Mouse (Mus musculus): Measurements from ENCODE around the gene Edn2. TPM values are rescaled to one million over a fixed set of nuclear protein-coding genes. Genes with fewer than 3 reads are reported as not detected.

Gene Edn2
- polyA plus RNA-seq, 1 experiment from 2014 or later = 8.0 TPM

DNA sequence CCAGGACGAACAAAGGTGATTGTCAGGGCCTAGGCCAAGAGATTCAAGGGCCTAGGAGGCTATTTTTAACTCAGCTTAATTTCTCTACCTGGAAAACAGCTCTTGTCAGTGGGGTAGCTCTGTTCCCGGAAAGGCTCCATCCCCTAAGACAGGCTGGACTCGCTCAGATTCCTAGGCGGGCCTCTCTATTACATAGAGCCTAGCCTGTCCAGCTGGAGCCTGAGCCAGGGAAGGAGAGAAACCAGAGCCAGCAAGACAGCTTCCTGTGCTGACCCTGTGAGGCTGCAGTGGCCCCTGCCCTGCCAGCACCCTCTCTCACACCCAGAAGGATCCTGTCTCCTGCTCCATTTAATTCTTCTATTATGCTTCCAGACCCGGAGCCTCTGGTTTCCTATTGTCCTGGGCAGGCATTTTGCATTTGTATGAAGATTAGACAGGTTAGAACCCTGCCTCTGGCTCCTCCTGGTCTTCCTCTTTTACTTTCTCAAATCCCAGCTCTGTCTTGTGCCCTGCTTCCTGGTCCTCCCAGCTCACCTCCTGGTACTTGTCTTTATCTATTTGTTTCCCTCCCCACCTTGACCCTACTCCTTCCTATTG, 2.2 kb upstream of the Edn2 start:
- H3K27me3 ChIP-seq = no peaks in the 10 kb centered on the region; the same call in 1 of the 2 replicates
- no peak overlapping the region for H3K4me3 ChIP-seq
- ATAC-seq (ENCODE audit: insufficient number of reproducible peaks, insufficient read depth, low FRiP score, low TSS enrichment, low read depth) = no peak
- no peak overlapping the region for H3K27ac ChIP-seq
- peaks cover 34% of the 10 kb centered on the region for H3K4me1 ChIP-seq
- no peaks in the 10 kb centered on the region for H3K9me3 ChIP-seq
- H3K36me3 ChIP-seq = no peaks in the 10 kb centered on the region
- no peak overlapping the region for H3K4me2 ChIP-seq
- H3K9ac ChIP-seq = no peak overlapping the region
- WGBS = 36% methylated on average over 5 of the region's 5 CpGs

- Histone ChIP-seq H3K27ac (0 out of 2 replicates have a peak overlapping the region, but pooled peaks have one; percentile 4), H3K4me2 (peak overlapping the region; percentile 48)
These were observed 1.6 kb downstream of the Edn2 start for GRCm38 (mm10) chr4:120162586-120162985.

DNA sequence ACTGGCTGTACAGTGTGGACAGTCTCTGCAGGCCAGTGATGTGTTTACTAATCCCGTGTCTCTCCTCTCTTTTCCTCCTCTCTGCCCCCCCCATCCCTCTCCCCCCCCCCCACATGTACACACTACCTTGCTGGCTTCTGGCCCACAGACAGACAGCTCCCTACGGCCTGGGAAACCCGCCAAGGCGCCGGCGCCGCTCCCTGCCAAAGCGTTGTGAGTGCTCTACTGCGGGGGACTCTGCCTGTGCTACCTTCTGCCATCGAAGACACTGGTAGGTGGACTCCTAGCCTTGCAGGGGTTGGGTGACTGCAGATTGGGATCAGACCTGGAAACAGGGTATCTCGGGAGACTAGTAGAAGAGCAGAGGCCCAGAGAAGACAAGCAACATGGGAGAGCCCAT, 2.2 kb downstream of the Edn2 start:
- WGBS = 56% methylated on average over 11 of the region's 11 CpGs
- Histone ChIP-seq H3K27ac (0 out of 2 replicates have a peak overlapping the region, but pooled peaks have one; percentile 8), H3K4me1 (peaks cover 41% of the 10 kb centered on the region), H3K9me3 (no peaks in the 10 kb centered on the region), H3K9ac (no peak overlapping the region; the same call in 1 of the 2 replicates), H3K4me3 (no peak overlapping the region), H3K36me3 (no peaks in the 10 kb centered on the region), H3K27me3 (no peaks in the 10 kb centered on the region; the same call in 1 of the 2 replicates), H3K4me2 (peak overlapping the region; percentile 48)
- ATAC-seq (ENCODE audit: insufficient number of reproducible peaks, insufficient read depth, low FRiP score, low TSS enrichment, low read depth) = no peak

More at GRCm38 (mm10) chr4:120162586-120162985, 1.6 kb downstream of the Edn2 start:
- no peak for ATAC-seq (ENCODE audit: insufficient number of reproducible peaks, insufficient read depth, low FRiP score, low TSS enrichment, low read depth)
- Histone ChIP-seq H3K4me3 (no peak overlapping the region), H3K27me3 (no peaks in the 10 kb centered on the region; the same call in 1 of the 2 replicates), H3K36me3 (no peaks in the 10 kb centered on the region), H3K9me3 (no peaks in the 10 kb centered on the region), H3K4me1 (peaks cover 41% of the 10 kb centered on the region), H3K9ac (no peak overlapping the region)
- WGBS = 62% methylated on average over 8 of the region's 8 CpGs

- WGBS = 87% methylated on average over 5 of the region's 5 CpGs
- no peak for ATAC-seq (ENCODE audit: insufficient number of reproducible peaks, insufficient read depth, low FRiP score, low TSS enrichment, low read depth)
These were observed 3.3 kb downstream of the Edn2 start for GRCm38 (mm10) chr4:120164316-120164715.

GRCm38 (mm10) chr4:120167778-120168177, 6.8 kb downstream of the Edn2 start:
- H3K27ac ChIP-seq = no peak overlapping the region
- H3K9me3 ChIP-seq = no peaks in the 10 kb centered on the region
- no peak overlapping the region for H3K4me2 ChIP-seq
- no peak overlapping the region for H3K9ac ChIP-seq
- peaks cover 30% of the 10 kb centered on the region for H3K4me1 ChIP-seq
- H3K4me3 ChIP-seq = no peak overlapping the region
- WGBS = 86% methylated on average over 6 of the region's 6 CpGs
- H3K36me3 ChIP-seq = no peaks in the 10 kb centered on the region
- no peak for ATAC-seq (ENCODE audit: insufficient number of reproducible peaks, insufficient read depth, low FRiP score, low TSS enrichment, low read depth)
- H3K27me3 ChIP-seq = no peaks in the 10 kb centered on the region

More at GRCm38 (mm10) chr4:120164316-120164715, 3.3 kb downstream of the Edn2 start:
- Histone ChIP-seq H3K9me3 (no peaks in the 10 kb centered on the region), H3K4me1 (peaks cover 41% of the 10 kb centered on the region), H3K27me3 (no peaks in the 10 kb centered on the region; the same call in 1 of the 2 replicates), H3K9ac (no peak overlapping the region), H3K27ac (no peak overlapping the region), H3K36me3 (no peaks in the 10 kb centered on the region), H3K4me2 (no peak overlapping the region), H3K4me3 (no peak overlapping the region)

GRCm38 (mm10) chr4:120168346-120168745, 7.3 kb downstream of the Edn2 start:
- H3K4me2 ChIP-seq = no peak overlapping the region
- no peaks in the 10 kb centered on the region for H3K27me3 ChIP-seq
- H3K4me1 ChIP-seq = peaks cover 25% of the 10 kb centered on the region
- H3K36me3 ChIP-seq = no peaks in the 10 kb centered on the region
- H3K27ac ChIP-seq = no peak overlapping the region
- no peak for ATAC-seq (ENCODE audit: insufficient number of reproducible peaks, insufficient read depth, low FRiP score, low TSS enrichment, low read depth)
- H3K9me3 ChIP-seq = no peaks in the 10 kb centered on the region
- no peak overlapping the region for H3K4me3 ChIP-seq
- 89% methylated on average over 4 of the region's 4 CpGs for WGBS
- H3K9ac ChIP-seq = no peak overlapping the region

- Histone ChIP-seq H3K27ac (no peak overlapping the region), H3K36me3 (no peaks in the 10 kb centered on the region), H3K4me3 (no peak overlapping the region), H3K9ac (no peak overlapping the region), H3K4me1 (peaks cover 13% of the 10 kb centered on the region), H3K4me2 (no peak overlapping the region), H3K9me3 (no peaks in the 10 kb centered on the region), H3K27me3 (no peaks in the 10 kb centered on the region)
- no peak for ATAC-seq (ENCODE audit: insufficient number of reproducible peaks, insufficient read depth, low FRiP score, low TSS enrichment, low read depth)
- 58% methylated on average over 9 of the region's 9 CpGs for WGBS
These were observed 9.5 kb downstream of the Edn2 start for GRCm38 (mm10) chr4:120170387-120170936.

DNA sequence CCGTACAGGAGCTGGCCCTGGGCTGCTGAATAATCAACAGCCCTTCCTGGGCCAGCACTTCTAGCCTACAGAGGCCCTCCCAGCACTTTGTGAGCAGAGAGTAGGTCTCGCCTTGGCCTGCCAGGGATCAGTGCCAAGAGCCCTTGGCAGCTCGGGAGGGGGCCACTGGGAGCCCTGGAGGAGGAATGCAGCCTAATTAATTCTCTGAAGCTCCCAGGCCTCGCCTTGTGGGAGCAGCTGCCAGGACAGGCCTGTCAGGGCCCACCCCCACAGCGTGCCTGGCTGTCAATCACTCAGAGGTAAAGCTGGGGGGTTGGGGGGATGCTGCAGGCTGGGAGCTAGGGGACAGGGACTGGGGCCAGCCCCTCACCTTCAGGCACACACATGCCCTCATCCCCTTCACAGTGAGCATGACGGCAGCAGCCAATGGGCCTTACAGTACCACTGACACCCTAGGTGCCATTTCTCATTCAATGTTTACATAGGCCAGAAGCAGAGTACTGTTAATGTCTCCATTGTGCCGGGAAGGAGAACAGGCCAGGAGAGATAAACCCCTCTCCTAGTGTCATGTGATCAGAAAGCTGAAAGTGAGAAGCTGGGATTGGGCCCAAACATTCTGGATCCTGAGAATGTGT, 11.2 kb downstream of the Edn2 start:
- Histone ChIP-seq H3K36me3 (no peaks in the 10 kb centered on the region), H3K27ac (0 out of 2 replicates have a peak overlapping the region, but pooled peaks have one; percentile 14), H3K9me3 (no peaks in the 10 kb centered on the region), H3K4me3 (no peak overlapping the region), H3K4me1 (peaks cover 13% of the 10 kb centered on the region), H3K4me2 (no peak overlapping the region), H3K27me3 (no peaks in the 10 kb centered on the region), H3K9ac (no peak overlapping the region)
- WGBS = 16% methylated on average over 7 of the region's 7 CpGs
- ATAC-seq (ENCODE audit: insufficient number of reproducible peaks, insufficient read depth, low FRiP score, low TSS enrichment, low read depth) = no peak; the same call in 1 of the 2 replicates

- no peak overlapping the region for H3K9ac ChIP-seq
- H3K27me3 ChIP-seq = no peaks in the 10 kb centered on the region
- H3K27ac ChIP-seq = no peak overlapping the region
- WGBS = 83% methylated on average over 4 of the region's 4 CpGs
- H3K9me3 ChIP-seq = no peaks in the 10 kb centered on the region
- no peak overlapping the region for H3K4me3 ChIP-seq
- no peak overlapping the region for H3K4me2 ChIP-seq
- H3K4me1 ChIP-seq = no peaks in the 10 kb centered on the region
- H3K36me3 ChIP-seq = no peaks in the 10 kb centered on the region
- ATAC-seq (ENCODE audit: insufficient number of reproducible peaks, insufficient read depth, low FRiP score, low TSS enrichment, low read depth) = no peak
These were observed 18.1 kb downstream of the Edn2 start for GRCm38 (mm10) chr4:120179123-120179522.

DNA sequence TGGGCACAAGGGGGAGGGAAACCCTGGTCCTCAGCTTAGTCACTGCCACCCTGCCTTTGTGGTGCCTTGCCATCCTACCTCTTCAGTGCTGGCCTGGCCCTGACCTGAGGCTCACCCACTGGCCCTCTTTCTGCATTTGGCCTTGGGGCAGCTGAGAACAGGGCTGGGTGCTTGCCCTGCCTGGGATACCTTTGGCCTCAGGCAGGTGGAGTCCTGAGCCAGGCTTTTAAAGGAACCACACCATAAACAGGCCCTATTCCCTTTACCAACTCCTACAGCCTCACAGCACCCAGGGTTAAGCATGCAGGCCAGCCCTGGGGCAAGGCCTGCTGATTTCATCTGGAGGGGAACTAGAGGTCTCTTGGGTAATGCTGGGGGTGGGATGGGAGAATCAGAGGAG, 19.5 kb downstream of the Edn2 start:
- H3K4me3 ChIP-seq = no peak overlapping the region
- no peak overlapping the region for H3K9ac ChIP-seq
- no peaks in the 10 kb centered on the region for H3K27me3 ChIP-seq
- H3K27ac ChIP-seq = no peak overlapping the region
- H3K4me1 ChIP-seq = no peaks in the 10 kb centered on the region
- H3K9me3 ChIP-seq = no peaks in the 10 kb centered on the region
- no peak overlapping the region for H3K4me2 ChIP-seq
- no peak for ATAC-seq (ENCODE audit: insufficient number of reproducible peaks, insufficient read depth, low FRiP score, low TSS enrichment, low read depth)
- no peaks in the 10 kb centered on the region for H3K36me3 ChIP-seq

- H3K36me3 ChIP-seq = no peaks in the 10 kb centered on the region
- H3K9ac ChIP-seq = no peak overlapping the region
- no peaks in the 10 kb centered on the region for H3K9me3 ChIP-seq
- 17% methylated on average over 5 of the region's 5 CpGs for WGBS
- H3K4me2 ChIP-seq = no peak overlapping the region
- H3K4me3 ChIP-seq = no peak overlapping the region
- no peak for ATAC-seq (ENCODE audit: insufficient number of reproducible peaks, insufficient read depth, low FRiP score, low TSS enrichment, low read depth)
- no peaks in the 10 kb centered on the region for H3K4me1 ChIP-seq
- H3K27ac ChIP-seq = no peak overlapping the region
- H3K27me3 ChIP-seq = no peaks in the 10 kb centered on the region
These were observed 23.5 kb downstream of the Edn2 start for GRCm38 (mm10) chr4:120184374-120184991.
